Mouse (Mus musculus): ENCODE results near the gene Olfr788.

DNA sequence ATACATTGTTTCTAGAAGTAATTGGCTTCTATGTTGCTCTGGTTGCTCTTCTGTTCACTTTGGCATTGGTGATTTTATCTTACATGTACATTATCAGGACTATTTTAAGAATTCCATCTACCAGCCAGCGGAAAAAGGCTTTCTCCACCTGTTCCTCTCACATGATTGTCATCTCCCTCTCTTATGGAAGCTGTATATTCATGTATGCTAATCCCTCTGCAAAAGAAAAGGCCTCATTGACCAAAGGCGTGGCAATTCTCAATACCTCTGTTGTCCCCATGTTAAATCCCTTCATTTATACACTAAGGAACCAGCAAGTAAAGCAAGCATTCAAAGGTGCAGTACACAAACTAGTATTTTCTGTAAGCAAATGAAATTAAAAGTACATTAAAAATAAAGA lies 2.5 kb downstream of the Olfr788 start:
- TF ChIP-seq CTCF (IDR thresholded peaks at IDR 0.05; ENCODE audit: low read depth) (no peak), EP300 (IDR thresholded peaks at IDR 0.05; ENCODE audit: low read depth) (no peak)
